In genomic region chr5:144243901-144244487, GRCm38 (mm10) we compare ENCODE assay signal across 8 mouse cellular contexts. TPM values are rescaled to one million over a fixed set of nuclear protein-coding genes. Genes with fewer than 3 reads are reported as not detected.
DNase-seq lines count a peak whose midpoint lies in the region; ATAC-seq and TF ChIP-seq lines count a peak whose summit lies in the region.

Bri3 (plus strand) TSS chr5:144244437.

- POLR2A ChIA-PET in Patski (lab: Charles Lee): no interaction called here

- WGBS in hindbrain, embryonic 16.5 days: 92% methylated on average over 7 of the region's 7 CpGs
- 94% methylated on average over 7 of the region's 7 CpGs for WGBS in macrophage (ENCODE audit: missing documents)

- no peak within 1 kb of the TSS for H3K27ac ChIP-seq in gastrocnemius, adult 2 months
- no peak within 1 kb of the TSS for H3K27ac ChIP-seq in hindbrain, embryonic 16.5 days (ENCODE audit: low read depth, low read length)
- no peak within 1 kb of the TSS for H3K27ac ChIP-seq in macrophage

- no peak within 1 kb of the TSS for H3K9ac ChIP-seq in hindbrain, embryonic 16.5 days (ENCODE audit: low read depth, low read length)

- no peak for TF ChIP-seq CTCF in Patski (IDR thresholded peaks at IDR 0.05)
- no peak for TF ChIP-seq CTCF in gastrocnemius, adult 2 months (IDR thresholded peaks at IDR 0.05)

- H3K4me1 ChIP-seq in hindbrain, embryonic 16.5 days (ENCODE audit: control insufficient read depth, insufficient read depth, low read depth, low read length): no peaks in the 10 kb centered on the region

- intact Hi-C loops in gastrocnemius, adult 2 months (cut with DNase I): no loop called here

- in situ Hi-C loops in Patski (cut with MboI; ENCODE audit: low pct_unique_long_range_greater_than_20kb): no loop called here

- H3K79me2 ChIP-seq in macrophage (ENCODE audit: inconsistent target): peaks cover 35% of the 10 kb centered on the region; the same call in 1 of the 2 replicates

- no peaks in the 10 kb centered on the region for H3K36me3 ChIP-seq in hindbrain, embryonic 16.5 days (ENCODE audit: control insufficient read depth, insufficient read depth, low read length)
- peaks cover 15% of the 10 kb centered on the region for H3K36me3 ChIP-seq in macrophage (ENCODE audit: inconsistent target)

- H3K27me3 ChIP-seq in Patski: no peaks in the 10 kb centered on the region
- no peaks in the 10 kb centered on the region for H3K27me3 ChIP-seq in hindbrain, embryonic 16.5 days (replicated peaks; ENCODE audit: control insufficient read depth, insufficient read depth, low read length)

- DNase-seq in frontal cortex, adult 2 months (ENCODE audit: extremely low spot score in 1 of 2, low spot score in 1 of 2): no peak
- DNase-seq in frontal cortex, postnatal 36 days (ENCODE audit: low spot score in 2 of 2): no peak
- DNase-seq in Patski (ENCODE audit: low read depth, low spot score): no peak
- no peak for DNase-seq in gastrocnemius, adult 2 months
- DNase-seq in right cerebral cortex, adult 18-20 months: no peak
- no peak for DNase-seq in thymus, postnatal 25 days

- H3K4me3 ChIP-seq in gastrocnemius, adult 2 months: no peak within 1 kb of the TSS
- no peak within 1 kb of the TSS for H3K4me3 ChIP-seq in hindbrain, embryonic 16.5 days (ENCODE audit: low read length)
- no peak within 1 kb of the TSS for H3K4me3 ChIP-seq in macrophage (ENCODE audit: inconsistent target)

- no peaks in the 10 kb centered on the region for H3K9me3 ChIP-seq in hindbrain, embryonic 16.5 days (ENCODE audit: control insufficient read depth, low read length)

- H3K4me2 ChIP-seq in hindbrain, embryonic 16.5 days (ENCODE audit: low read length): no peak within 1 kb of the TSS

- ATAC-seq in Patski: no peak
- ATAC-seq in hindbrain, embryonic 16.5 days: no peak

- CTCF ChIA-PET in Patski (lab: Charles Lee): interaction anchor here (1.0 kb wide), 1 partner anchor 14 kb away, joined by 3 read pairs; no protein-coding TSS in a partner anchor

RNA-seq across cellular contexts. Expression of gene Bri3, which starts in this region (rescaled TPM):
- 89.6 and 105 TPM in 2 replicates for polyA plus RNA-seq in frontal cortex, adult 2 months (2012; rRNA removed)
- 136 TPM for polyA plus RNA-seq in Patski (2021)
- 10 to 100 TPM; 36.4 to 45.7 TPM for total RNA-seq in gastrocnemius, adult 2 months (2021)
- 80.7 and 90.7 TPM in 2 replicates for polyA plus RNA-seq in hindbrain, embryonic 16.5 days (2015; fragmentation: Nextera tagmentation; extraction: Ambion mirVana)
- 100 to 1,000 TPM in 22 of 26 experiments, 10 to 100 TPM in 4; 58.8 to 230 (median 146) TPM for total RNA-seq in macrophage (2018; cell fraction: chromatin; rRNA removed)
- total RNA-seq in macrophage (2018; cell fraction: cytosol; rRNA removed): 100 to 1,000 TPM; 542 to 899 (median 688) TPM
- total RNA-seq in macrophage (2018; cell fraction: nucleus; rRNA removed): 100 to 1,000 TPM; 108 to 411 (median 269) TPM
- polyA plus RNA-seq in macrophage (2018): 238 to 490 TPM (median 271 TPM) in 3 replicates
